Mouse (Mus musculus) heart, adult 8-10 months (tissue): ENCODE results near the gene Dchs1. TPM values are rescaled to one million over a fixed set of nuclear protein-coding genes. Genes with fewer than 3 reads are reported as not detected.

Experiments used
- DNase-seq: peaks from one replicate; pipeline ENCODE4 v3.0.0; 2022; ENCODE audit warnings: low spot score
- total RNA-seq, 4 experiments: library from RNA; stranded (reverse); gene quantifications; 2 replicates each; pipeline ENCODE4 v1.2.4; 2022

Dchs1 gene
- 1 to 10 TPM; 4.3 to 8.7 (median 7.3) TPM for total RNA-seq

DNA sequence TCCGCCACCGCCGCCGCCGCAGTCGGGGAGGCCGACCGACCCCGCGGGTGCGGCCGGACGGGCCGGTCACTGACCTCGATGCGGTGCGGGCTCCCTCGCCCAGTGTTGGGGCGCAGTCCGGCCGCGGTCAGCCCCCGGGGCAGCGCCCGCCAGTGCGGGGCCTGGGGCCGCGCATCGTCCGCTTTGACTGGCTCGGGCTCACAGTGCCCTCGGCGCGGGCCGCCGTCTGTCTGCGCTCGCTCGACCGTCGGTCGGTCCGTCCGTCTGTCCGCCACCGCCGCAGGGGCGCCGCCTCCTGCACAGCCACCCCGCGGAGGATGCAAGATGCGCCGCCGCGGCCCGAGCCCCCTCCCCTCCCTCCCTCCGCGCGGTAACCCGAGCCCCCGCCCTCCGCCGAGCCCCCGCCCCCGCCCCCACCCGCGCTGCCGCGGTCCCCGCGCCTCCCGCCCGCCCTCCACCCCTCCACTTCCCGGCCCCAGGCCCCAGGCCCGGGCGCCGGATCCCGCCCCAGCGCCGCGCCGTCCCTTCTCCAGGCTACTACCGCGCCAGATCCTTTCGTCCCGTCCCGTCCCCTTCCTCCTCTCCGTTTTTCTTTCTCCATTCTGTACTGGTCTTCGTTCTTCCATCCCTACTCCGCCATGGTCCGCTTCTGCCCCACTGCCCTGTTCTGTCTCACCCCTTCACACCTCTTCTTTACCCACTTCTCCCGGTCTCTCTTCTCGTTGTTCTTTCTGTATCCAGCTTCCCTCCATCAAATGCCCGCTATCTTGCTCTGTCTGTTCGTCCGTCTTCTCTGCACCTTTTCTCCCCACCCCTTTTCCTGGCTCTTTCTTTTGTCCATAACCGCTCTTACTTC lies at the start of gene Dchs1:
Dchs1 (minus strand) TSS at position 370 of the 856 bp plus-strand sequence.
- no peak for DNase-seq

DNA sequence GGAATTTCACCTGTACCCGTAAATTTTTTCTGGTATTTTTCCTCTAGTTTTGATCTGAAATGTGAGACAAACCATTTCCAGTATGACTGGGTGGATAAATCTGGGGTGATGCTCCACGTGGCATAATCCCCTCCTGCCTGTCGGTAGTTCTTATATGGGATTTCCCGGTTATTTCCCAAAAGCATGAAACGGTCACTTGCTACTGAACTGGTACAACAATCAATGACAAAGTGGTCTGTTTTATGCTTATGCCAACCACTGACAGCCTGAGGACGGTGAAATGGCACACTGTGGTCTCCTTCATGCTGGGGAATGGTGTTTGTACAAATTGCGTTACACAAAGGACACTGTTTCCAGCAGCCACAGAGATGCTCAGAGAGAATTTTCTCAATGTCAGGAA lies 36.8 kb upstream of the Dchs1 start:
- DNase-seq: no peak

DNA sequence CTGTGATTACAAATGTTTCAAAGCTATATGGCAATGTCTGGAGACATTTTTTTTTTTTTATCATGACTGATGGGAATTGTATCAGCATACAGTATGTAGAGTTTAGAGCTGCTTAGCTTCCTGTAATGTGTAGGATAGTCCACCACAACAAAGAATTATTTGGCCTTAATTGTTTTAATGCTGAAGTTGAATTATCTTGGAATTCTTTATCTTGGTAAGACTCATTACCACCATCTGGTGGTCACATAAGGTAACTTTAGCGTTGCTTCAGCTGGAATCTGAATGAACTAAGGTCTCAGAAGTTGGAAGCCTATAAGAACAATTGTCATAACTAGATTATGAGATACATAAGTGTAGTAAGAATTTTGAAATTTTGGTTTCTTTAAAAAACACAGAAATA lies 31.0 kb upstream of the Dchs1 start:
- no peak for DNase-seq

DNA sequence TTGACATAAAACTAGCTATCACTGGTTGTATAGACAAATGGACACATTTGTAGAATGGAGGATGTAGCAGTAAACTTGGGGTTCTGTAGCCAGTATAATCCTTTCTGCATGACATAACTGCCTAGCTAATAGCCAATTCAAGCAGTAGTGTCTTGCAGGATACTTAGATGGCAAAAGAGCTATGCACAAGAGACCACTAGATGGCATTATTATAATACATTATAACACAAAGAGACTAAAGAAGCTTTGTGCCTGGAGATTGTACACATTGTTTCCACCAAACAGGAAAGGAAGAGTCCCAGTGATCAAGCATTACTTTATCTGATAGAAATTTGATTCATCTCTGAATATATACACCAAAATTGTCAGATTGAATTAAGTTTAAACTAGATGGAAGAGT lies 29.3 kb upstream of the Dchs1 start:
- DNase-seq: no peak

DNA sequence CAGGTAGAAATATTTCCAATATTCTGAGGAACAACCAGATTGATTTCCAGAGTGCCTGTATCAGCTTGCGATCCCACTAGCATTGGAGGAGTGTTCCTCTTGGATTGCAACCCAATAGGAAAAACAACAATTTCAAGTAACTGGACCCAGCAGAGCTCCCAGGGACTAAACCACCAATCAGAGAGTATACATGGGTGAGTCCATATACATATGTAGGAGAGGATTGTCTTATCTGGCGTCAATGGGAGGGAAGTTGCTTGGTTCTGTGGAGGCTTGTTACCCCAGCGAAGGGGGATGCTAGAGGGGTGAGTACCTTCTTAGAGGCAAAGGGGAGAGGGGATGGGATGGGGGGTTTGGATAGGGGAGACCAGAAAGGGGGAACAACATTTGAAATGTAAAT lies 25.9 kb upstream of the Dchs1 start:
- DNase-seq: no peak

DNA sequence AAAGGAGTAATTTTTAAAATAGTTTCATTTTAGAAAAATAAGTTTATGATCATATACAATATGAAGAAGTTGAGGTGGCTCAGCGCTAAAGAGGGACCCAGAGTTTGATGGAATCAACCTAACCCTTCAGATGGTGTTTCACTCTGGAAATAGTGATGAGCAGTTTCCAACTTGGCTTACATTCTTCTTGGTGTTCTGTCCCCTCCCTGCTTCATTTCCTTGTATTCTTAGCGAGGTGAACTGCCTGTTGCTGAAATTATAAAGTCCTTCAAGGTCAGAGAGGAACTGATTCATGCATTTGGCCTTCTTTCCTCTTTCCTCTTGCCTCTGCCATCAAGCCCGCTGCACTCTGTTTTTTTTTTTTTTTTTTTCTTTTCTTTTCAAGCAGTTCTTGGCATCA lies 25.1 kb upstream of the Dchs1 start:
- peak; percentile 73 for DNase-seq

DNA sequence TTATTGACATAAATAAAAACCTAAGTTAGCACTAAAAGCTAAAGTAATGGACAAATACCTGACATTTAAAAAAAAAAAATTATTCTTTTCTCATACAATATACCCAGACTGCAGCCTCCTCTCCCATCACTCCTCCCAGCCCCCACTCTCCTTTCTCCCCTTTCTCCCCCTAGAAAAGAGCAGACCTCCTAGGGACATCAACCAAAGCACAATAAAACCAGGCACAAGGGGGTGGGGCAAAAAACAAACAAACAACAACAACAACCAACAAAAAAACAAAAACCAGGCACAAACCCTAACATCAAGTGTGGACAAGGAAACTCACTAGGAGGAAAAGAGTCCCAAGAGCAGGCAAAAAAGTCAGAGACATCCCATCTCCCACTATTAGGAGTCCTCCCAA lies 24.1 kb upstream of the Dchs1 start:
- DNase-seq: no peak

DNA sequence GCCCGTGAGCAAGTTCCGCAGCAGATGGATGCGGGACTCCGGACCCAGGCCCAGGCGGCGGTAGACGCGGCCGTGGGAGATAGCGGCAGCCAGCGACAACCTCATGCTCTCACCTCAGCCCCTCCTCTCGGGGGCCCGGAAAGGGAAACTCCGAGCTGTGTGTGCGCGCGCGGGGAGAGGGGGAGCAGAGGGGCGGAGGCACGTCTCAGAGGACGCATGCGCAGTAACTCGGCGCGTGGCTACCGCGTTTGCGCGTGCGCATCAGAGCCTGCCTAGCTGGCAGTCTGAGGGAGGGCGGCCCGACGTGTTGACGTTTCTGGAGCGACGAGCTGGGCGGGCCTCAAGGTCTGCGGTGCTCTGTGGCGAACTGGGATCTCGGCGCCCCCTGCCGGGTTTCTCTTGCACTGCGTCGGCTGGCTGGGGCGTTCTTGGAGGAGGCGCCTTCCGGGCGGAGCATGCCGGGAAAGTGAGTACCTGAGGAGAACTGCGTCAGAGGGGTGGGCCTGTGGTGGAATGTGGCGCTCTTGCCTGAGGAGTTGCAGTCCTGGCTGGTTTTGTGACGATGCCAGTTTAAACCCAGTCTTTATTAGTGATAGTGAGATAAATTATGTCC lies 23.5 kb upstream of the Dchs1 start, which contains the start of gene Mrpl17:
Mrpl17 (minus strand) TSS at position 223 of the 613 bp plus-strand sequence.
- peak; percentile 100 for DNase-seq

DNA sequence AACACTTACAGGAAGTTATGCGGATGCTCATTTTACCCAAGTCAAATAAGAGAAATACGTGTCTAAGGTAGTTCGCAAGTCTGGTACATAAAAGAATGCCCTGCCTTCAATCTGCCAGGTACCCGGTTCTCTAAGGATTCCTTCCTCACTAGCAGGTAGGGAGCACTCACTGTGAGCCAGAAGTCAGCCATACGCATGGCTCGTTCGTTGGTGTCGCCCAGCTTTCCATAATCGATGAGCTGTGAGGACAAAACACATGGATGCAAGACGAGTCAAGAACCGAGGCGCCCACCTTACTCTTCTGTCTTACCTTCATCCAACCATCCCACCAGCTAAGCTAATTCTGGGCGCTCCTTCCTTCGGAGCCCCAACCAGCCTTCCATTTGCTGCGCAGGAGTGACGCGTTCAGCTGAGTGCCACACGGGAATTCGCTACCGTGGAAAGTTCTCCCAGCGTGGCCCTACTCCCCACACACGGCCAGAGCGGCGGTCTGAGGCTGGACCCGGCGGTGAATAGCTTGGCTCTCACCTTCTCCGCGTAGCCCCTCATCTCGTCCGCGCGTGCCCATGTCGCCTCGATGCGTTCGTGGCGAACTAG lies 22.9 kb upstream of the Dchs1 start:
- DNase-seq: no peak

DNA sequence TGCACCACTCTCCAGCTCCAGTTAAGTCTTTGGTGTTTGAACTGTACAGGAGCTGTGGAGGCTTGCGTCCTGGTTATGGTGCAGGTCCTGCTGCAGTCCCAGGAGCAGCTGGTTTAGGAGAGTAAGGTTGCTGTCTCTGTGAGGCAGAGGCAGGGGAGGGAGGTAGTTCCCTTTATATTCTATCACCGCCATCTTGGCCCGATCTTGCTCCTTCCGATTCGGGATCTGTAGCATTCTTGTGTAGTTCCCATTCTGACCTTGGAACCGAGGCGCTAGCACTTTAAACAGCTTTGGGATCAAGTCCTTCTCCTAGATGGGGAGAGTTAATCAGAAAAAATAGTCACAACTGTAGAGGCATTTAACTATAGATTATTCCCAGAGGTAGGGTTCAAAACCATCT lies 22.4 kb upstream of the Dchs1 start:
- DNase-seq: no peak

DNA sequence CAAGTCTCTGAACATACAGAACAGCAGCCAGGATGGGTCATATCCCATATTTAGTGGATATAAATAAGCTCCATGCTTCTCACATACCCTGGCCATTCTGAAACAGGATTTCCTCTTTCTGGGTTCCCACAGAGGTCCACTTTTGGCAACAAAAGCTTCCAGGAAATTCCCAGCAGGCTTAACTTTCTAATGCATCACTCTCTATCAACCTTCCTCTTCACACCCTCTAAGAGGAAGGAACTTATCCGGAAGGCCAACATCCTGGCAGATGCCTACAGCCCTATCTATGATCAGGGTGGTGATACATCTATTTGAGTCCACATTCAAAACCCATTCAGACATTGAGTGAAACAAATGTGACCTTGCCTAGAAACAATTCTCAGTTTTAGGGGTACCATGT lies 20.9 kb upstream of the Dchs1 start:
- DNase-seq: peak; percentile 67

DNA sequence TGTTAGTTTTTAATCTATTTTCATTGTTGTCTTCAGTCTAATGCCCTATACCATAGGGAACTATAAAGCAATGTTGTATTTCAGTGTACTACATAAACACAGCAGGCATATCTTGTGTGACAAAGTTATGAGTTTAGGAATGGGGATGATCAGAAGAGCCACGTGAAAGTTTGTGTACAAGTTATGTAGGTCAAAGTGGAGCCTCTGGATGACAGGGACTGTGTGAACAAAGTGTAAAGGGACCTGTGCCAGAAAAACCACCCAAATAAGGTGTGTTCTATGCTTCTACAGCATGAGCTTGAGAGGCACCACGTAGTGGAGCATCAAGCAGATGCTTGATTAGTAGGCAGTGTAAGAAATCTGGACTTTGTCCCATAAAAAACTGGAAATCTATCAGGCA lies 19.3 kb upstream of the Dchs1 start:
- DNase-seq: no peak

DNA sequence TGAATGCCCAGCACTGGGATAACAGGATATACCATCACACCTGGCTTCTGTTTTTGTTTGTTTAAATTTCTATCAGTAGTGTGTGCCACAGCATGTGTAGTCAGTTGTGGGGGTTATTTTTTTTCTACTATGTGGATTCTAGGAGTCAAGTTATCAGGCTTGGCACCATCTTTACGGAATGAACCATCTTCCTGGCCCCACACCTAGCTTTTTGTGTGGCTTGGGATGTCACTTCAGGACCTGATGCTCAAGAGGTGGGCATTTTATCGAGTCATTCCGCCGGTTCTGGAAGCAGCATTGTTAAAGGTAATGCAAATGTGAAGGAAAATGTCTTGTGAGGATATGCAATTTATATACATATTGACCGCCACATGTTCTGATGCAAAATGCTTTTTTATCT lies 18.7 kb upstream of the Dchs1 start:
- no peak for DNase-seq

DNA sequence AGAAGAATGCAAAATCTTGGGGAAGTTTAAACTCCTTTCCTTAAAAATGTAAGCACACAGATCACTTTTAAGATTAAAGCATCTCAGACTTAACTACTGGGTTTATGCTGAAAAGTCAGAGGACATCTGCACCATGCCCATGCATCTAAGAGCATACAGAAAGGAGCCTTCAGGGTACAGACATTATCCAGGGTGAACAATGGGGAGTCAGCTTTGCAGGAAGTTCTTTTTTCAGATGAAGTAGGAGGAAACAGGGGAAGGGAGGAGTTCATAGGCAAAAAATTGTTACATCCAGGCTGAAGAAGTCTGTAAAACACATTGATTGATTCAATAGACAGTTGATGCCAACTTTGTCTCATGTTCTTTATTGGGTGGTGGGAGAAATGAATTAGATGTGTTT lies 16.0 kb upstream of the Dchs1 start:
- peak; percentile 54 for DNase-seq

DNA sequence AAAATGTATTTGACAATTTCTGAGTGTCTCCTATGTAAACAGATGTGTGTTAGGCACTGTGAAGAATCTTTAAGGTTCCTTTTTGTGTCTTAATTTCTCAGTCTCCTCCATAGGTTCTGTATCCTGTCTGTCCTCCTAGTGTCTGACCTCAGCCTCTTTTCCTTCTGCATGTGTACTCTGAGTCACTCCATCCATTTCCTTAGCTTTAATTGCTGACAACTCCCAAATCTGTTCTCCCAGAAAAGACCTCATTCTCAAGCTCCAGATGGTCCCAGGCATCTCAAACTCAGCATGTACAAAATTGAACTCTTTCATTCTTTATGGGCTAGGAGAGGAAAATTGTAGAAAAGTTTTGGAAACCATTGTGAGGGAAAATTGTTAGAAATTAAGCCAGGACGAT lies 15.3 kb upstream of the Dchs1 start:
- no peak for DNase-seq

DNA sequence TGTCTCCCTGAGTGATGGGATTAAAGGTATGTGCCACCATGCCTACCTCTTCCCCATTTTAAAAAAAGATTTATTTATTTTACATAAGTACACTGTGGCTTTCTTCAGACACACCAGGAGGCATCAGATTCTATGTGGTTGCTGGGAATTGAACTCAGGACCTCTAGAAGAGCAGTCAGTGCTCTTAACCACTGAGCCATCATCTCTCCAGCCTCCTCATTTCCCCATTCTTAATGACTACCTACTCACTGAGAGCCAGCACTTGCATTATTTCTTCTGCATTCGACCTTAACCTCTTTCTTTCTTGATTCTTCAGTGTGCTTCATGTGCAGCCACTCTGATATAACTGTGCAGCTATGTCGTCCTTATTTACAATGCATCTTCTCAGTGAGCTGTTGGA lies 14.9 kb upstream of the Dchs1 start:
- DNase-seq: no peak

DNA sequence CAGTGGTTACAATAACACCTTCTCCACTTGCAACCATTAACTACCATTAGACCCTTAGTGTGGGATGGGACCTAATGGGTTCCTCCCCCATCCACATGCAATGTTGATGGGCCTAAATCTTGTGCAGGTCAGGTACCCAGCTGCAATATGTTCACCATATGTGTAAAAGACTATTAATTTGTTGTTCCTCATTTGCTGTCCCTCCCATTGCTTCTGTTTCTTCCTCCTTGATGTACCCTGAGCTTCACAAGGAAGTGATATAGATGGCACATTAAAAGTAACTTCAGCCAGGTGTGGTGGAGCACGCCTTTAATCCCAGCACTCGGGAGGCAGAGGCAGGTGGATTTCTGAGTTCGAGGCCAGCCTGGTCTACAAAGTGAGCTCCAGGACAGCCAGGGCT lies 9.5 kb upstream of the Dchs1 start:
- DNase-seq: no peak

DNA sequence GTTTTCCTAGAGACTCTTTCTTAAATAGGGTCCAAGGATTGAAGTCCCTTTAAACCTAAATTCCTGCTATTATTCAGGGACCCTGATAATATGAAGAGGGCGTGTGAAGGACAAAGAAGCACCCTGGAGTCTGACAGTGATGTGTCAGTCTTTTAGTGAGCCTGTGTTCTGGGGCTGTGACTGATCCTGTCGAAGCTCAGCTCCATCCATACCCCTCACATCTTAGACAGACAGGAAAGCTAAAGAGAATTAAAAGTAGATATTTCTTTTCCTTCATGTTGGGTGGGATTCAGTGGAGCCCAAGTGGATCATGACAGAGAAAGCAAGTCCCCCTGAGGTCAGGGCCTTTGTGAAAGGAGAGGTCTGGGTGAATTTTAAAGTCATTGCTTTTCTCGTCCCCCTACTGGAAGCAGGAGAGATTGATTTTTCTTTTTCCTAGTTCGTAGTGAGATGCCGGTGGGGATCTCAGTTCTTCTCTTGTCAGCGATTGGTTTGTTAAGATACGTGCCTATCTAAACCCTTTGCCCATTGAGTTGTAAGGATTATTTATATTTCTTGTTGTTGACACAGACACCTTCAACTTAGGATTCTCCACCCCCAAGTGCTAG lies 8.4 kb upstream of the Dchs1 start:
- DNase-seq: no peak

DNA sequence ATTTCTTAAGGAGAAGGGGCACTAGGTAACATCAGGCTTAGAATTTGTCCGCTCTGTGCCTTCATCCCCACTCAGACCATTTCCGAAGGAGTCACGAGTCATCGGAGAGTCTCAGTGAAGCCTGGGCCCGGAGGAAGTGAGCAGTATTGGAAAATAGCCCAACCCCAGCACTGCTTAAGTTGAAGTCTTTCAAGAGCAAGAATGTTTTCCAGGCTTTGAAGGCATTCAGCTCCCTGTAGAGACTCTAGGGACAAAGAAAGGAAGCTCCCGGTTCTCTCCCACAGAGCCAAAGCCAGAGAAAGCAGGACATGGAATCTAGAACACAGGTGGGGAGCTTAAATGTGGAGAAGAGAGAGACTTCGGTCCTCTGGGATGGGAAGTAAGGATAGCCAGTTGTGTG lies 6.2 kb upstream of the Dchs1 start:
- DNase-seq: peak; percentile 66

DNA sequence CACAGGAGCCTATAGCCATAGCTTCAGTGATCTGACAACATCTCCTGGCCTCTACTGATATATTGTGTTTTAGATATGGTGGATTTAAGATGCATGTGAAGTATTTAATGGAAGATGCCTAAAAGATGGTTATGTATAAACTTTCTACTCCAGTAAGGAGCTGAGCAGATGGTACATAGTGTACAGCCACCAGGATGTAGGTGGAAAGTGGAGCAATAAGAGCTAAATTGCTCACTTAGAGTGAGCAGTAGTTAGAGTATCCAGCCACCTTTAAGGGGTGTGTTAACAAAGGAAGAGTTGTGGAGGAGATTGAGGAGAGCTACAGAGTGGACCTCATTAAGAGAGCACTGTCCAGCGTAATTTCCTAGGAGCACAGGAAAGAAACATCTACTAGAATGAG lies 3.7 kb upstream of the Dchs1 start:
- no peak for DNase-seq

DNA sequence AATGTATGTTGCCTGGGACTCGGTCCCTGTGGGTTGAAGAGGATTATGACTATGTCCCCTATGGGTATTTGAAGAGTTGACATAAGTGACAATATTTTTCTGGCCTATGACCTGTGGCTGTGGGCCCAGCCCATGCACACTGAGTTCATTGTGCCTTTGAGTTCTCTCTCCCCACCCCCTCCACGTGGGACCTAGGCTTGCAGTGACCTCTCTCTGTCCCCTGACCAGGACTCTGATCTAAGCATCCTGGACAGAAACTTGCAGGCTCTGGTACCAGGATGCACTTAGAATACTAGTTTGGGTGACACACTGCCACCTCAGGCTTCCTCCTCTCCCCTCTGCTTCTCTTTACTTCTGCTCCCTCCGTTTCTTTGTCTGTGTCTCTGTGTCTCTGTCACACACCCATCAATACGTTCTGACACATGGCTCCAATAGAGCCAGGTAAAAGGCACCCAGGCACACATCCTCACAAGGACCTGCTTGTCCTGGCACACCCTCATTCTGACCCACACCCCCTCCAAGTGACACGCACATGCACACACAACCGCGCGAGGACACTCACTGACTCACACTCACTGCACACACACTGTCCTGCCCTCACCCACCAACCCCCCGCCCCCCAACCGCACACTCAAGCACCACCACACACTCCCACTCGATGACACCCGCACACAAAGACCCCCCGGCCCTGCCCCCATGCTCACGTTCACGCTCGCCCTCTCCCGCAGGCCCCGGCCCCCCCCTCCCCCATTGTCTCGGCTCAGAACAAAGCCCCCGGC lies 759 bp downstream of the Dchs1 start:
- DNase-seq: no peak

DNA sequence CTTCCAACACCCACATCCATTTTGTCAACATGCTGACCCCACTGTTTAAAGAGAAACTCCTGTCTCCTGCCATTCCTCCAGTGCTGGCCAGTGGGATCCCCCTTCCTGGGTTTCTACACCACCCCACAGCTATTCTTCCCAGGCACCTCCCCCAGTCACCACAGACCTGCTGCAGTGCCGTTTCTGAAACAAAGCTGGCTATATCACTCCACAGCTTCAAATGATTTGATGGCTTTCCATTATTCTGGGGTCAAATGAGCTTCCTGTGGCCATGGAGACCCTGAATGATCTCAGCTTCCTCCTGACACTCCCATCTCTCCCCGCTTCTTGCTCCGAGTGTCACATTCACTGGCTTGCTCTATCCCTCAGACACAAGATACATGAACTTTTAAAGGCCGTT lies 2.9 kb downstream of the Dchs1 start:
- DNase-seq: no peak
